Mouse (Mus musculus) adrenal gland, postnatal 14 days (tissue): ENCODE measurements around the gene Vps35. TPM values are rescaled to one million over a fixed set of nuclear protein-coding genes. Genes with fewer than 3 reads are reported as not detected.

Experiments
- total RNA-seq: library from RNA; stranded (reverse); gene quantifications from 2 replicates; pipeline ENCODE4 v1.2.3, GENCODE M21; 2021

The Vps35 gene
- total RNA-seq, 1 experiment from 2014 or later: 83.8 TPM

Other genes starting within 250 kb of the Vps35 start
- gene Fbxw9, start 239.7 kb downstream of the Vps35 start, total RNA-seq: 18.0 and 18.4 TPM in 2 replicates
- gene Gm5741, start 231.8 kb downstream of the Vps35 start, total RNA-seq: not detected in 2 replicates
- 28.7 and 40.6 TPM in 2 replicates for gene Dhps, start 228.0 kb downstream of the Vps35 start, total RNA-seq
- 68.3 and 70.3 TPM in 2 replicates for gene Wdr83os, start 219.1 kb downstream of the Vps35 start, total RNA-seq
- gene Wdr83, start 218.5 kb downstream of the Vps35 start, total RNA-seq: 30.0 and 30.9 TPM in 2 replicates
- gene Man2b1, start 216.5 kb downstream of the Vps35 start, total RNA-seq: 49.8 and 56.3 TPM in 2 replicates
- gene Zfp791, start 176.7 kb downstream of the Vps35 start, total RNA-seq: 2.0 and 2.8 TPM in 2 replicates
- not detected in 2 replicates for gene Cks1brt, start 147.9 kb downstream of the Vps35 start, total RNA-seq
- gene Olfr371, start 73.8 kb downstream of the Vps35 start, total RNA-seq: not detected in 2 replicates
- 26.5 and 29.3 TPM in 2 replicates for gene Orc6, start 170 bp downstream of the Vps35 start, total RNA-seq
- 0.26 and 1.3 TPM in 2 replicates for gene Mylk3, start 86.5 kb upstream of the Vps35 start, total RNA-seq
- 35.9 and 38.1 TPM in 2 replicates for gene 4921524J17Rik, start 133.0 kb upstream of the Vps35 start, total RNA-seq
- 91.9 and 135 TPM in 2 replicates for gene Gpt2, start 192.8 kb upstream of the Vps35 start, total RNA-seq